Mouse (Mus musculus) ES-E14 (cell line): Measurements from ENCODE around the gene Kif5c. TPM values are rescaled to one million over a fixed set of nuclear protein-coding genes. Genes with fewer than 3 reads are reported as not detected.
A peak's percentile ranks its signal among the peaks of the same experiment; 100 is the strongest.

Experiments used
- DNase-seq: peaks from one replicate; pipeline ENCODE4 v3.0.0-alpha.2; 2013; ENCODE audit warnings: low read depth, low spot score
- H3K27ac ChIP-seq: 2 replicates; pipeline ENCODE4 v1.5.1; 2012; ENCODE audit warnings: low read depth, mild to moderate bottlenecking, low read length, moderate library complexity, mixed read lengths; ENCODE audit not compliant: poor library complexity, insufficient read depth, severe bottlenecking
- H3K36me3 ChIP-seq: 2 replicates; pipeline ENCODE4 v1.6.1; 2012; ENCODE audit warnings: mild to moderate bottlenecking, low read length, moderate library complexity, mixed read lengths; ENCODE audit not compliant: control insufficient read depth, poor library complexity, insufficient read depth, severe bottlenecking
- H3K4me1 ChIP-seq, 2 experiments: fragments of 150-350 bp in 1 of 2; sonication (generic) in 1 of 2; 2 replicates each; pipeline ENCODE4 v1.6.1; 2012; ENCODE audit warnings: low read length in 2 of 2, mild to moderate bottlenecking in 1 of 2, mixed read lengths in 1 of 2; ENCODE audit not compliant: control insufficient read depth in 2 of 2, insufficient read depth in 2 of 2, poor library complexity in 1 of 2
- H3K4me3 ChIP-seq, 2 experiments: fragments of 150-350 bp in 1 of 2; sonication (generic) in 1 of 2; 2 replicates each; pipeline ENCODE4 v1.5.1; 2012; ENCODE audit warnings: low read length in 2 of 2, low read depth in 1 of 2, mild to moderate bottlenecking in 1 of 2, mixed read lengths in 1 of 2; ENCODE audit not compliant: insufficient read depth in 1 of 2, poor library complexity in 1 of 2, severe bottlenecking in 1 of 2
- H3K9ac ChIP-seq: 2 replicates; pipeline ENCODE4 v1.6.1; 2012; ENCODE audit warnings: low read depth, mild to moderate bottlenecking, low read length, mixed read lengths; ENCODE audit not compliant: poor library complexity, insufficient read depth, severe bottlenecking
- H3K9me3 ChIP-seq: fragments of 150-350 bp; sonication (generic); 2 replicates; pipeline ENCODE4 v1.6.1; 2012; ENCODE audit warnings: low read depth, mild to moderate bottlenecking, low read length; ENCODE audit not compliant: control insufficient read depth, insufficient read depth
- CHD2 ChIP-seq: IDR thresholded peaks from 2 replicates; pipeline ENCODE4 v1.6.1; 2014; ENCODE audit warnings: mild to moderate bottlenecking, low read depth, low read length, inconsistent platforms
- HCFC1 ChIP-seq: IDR thresholded peaks from 2 replicates; pipeline ENCODE4 v1.6.1; 2012; ENCODE audit warnings: low read length, inconsistent platforms, borderline replicate concordance; ENCODE audit not compliant: insufficient read depth
- MAFK ChIP-seq: IDR thresholded peaks from 2 replicates; pipeline ENCODE4 v1.6.1; 2014; ENCODE audit warnings: mild to moderate bottlenecking, low read depth, low read length, inconsistent platforms; ENCODE audit not compliant: insufficient read depth
- ZC3H11A ChIP-seq: IDR thresholded peaks from 2 replicates; pipeline ENCODE4 v1.6.1; 2012; ENCODE audit warnings: low read depth, mild to moderate bottlenecking, inconsistent platforms, low read length, borderline replicate concordance
- ZNF384 ChIP-seq: IDR thresholded peaks from 2 replicates; pipeline ENCODE4 v1.6.1; 2012; ENCODE audit warnings: low read depth, low read length, inconsistent platforms
- in situ Hi-C, 2 experiments: fragments of 600-800 bp; cut with MboI; formaldehyde crosslinking; loops; one replicate each; pipeline ENCODE4 v1.15.1; 2025; ENCODE audit warnings: low sequenced_read_pairs in 2 of 2, inconsistent platforms in 1 of 2; ENCODE audit not compliant: unreplicated experiment in 2 of 2
- total RNA-seq: library from RNA; depleted of rRNA; stranded (reverse); fragments of 300-350 nt; gene quantifications from 2 replicates; pipeline ENCODE4 v1.2.3, GENCODE M21; 2012

Gene Kif5c
- total RNA-seq, 1 experiment: 34.2 TPM

- in situ Hi-C loops: loop anchor here in 1 of 2 experiments (10.0 to 25.0 kb wide), 2 partner anchors 365 to 818 kb away; no protein-coding TSS in a partner anchor
- peaks cover 0 to 7% of the 10 kb centered on the region in 2 experiments; a peak in 1 of 4 replicates for H3K4me1 ChIP-seq
- no peak for TF ChIP-seq MAFK
- no peak for TF ChIP-seq ZC3H11A
- no peak for TF ChIP-seq HCFC1
- no peak for TF ChIP-seq CHD2
- no peak for TF ChIP-seq ZNF384
- H3K27ac ChIP-seq: no peak overlapping the region
- no peak overlapping the region for H3K4me3 ChIP-seq
- H3K9me3 ChIP-seq: no peaks in the 10 kb centered on the region
- no peak overlapping the region; the same call in 1 of the 2 replicates for H3K9ac ChIP-seq
- no peak for DNase-seq
- peaks cover under 1% of the 10 kb centered on the region; the same call in 1 of the 2 replicates for H3K36me3 ChIP-seq
These were observed 111.1 kb downstream of the Kif5c start for GRCm38 (mm10) chr2:49730183-49730582.

GRCm38 (mm10) chr2:49732745-49733655 is 113.9 kb downstream of the Kif5c start:
- in situ Hi-C loops: loop anchor here in 1 of 2 experiments (10.0 to 25.0 kb wide), 2 partner anchors 368 to 821 kb away; no protein-coding TSS in a partner anchor
- H3K4me1 ChIP-seq: peaks cover 0 to 5% of the 10 kb centered on the region in 2 experiments; a peak in 1 of 4 replicates
- no peak overlapping the region for H3K27ac ChIP-seq
- no peak for TF ChIP-seq ZC3H11A
- TF ChIP-seq MAFK: no peak
- TF ChIP-seq ZNF384: no peak
- no peak for TF ChIP-seq HCFC1
- no peak for TF ChIP-seq CHD2
- no peak overlapping the region for H3K9ac ChIP-seq
- no peak overlapping the region for H3K4me3 ChIP-seq
- no peaks in the 10 kb centered on the region for H3K9me3 ChIP-seq
- DNase-seq: no peak
- peaks cover 4% of the 10 kb centered on the region; the same call in 1 of the 2 replicates for H3K36me3 ChIP-seq

DNA sequence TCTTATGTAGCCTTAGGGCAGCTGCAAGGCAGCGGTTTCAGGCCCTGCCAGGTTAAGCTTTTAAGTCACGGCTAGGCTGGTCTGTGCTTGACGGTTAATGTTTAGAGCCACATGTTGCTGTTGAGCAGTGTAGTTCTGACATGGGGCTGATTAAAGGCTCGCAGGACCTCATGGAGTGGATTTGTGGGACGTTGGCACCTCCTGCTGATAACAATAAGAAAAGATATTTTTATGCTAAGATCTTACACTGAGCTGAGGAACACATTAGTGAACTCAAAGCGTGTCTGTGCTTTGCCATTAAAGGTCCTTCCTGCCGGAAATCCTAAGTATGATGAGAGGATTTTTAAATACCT is 114.5 kb downstream of the Kif5c start:
- H3K9me3 ChIP-seq: no peaks in the 10 kb centered on the region
- peaks cover 0 to 5% of the 10 kb centered on the region in 2 experiments; a peak in 1 of 4 replicates for H3K4me1 ChIP-seq
- TF ChIP-seq HCFC1: no peak
- TF ChIP-seq CHD2: no peak
- TF ChIP-seq ZNF384: no peak
- DNase-seq: no peak
- no peak overlapping the region for H3K9ac ChIP-seq
- peaks cover 4% of the 10 kb centered on the region; the same call in 1 of the 2 replicates for H3K36me3 ChIP-seq
- H3K27ac ChIP-seq: no peak overlapping the region
- H3K4me3 ChIP-seq: no peak overlapping the region
- in situ Hi-C loops: loop anchor here in 1 of 2 experiments (10.0 to 25.0 kb wide), 2 partner anchors 369 to 821 kb away; no protein-coding TSS in a partner anchor

DNA sequence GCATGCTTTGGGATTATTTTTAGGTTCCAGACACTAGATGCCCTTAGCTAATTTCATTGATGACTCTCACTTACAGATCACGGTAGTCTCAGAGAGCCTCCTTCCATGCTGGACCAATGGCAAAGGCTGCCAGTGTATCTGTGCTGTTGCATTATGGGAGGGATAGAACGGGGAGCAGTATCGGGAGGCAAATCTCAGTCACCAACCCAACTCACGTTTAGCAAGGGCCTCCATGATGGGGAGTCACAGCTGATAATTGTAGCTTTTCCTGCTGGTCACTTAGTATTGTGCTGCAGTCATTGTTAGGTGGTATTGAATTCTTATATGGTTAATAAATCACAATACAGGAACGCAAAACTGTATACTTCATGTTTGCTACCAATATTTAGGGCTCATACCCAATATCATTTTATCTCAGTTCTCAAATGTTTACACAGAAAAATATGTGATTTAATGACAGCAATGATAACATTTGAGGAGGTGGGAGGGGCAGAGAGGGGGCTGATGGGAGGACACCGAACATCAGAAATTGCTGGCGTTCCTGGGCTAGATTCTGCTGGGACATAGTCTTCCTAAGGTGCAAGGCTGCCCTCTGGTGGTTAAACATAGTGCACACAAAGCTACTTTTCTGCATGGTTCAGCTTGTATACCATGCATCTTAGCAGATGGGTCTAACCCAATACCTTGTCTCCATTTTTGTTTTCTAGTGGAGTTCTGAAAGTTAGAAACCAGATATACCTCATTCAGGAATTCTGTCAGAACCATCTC is 115.1 kb downstream of the Kif5c start:
- H3K4me1 ChIP-seq: peaks cover 0 to 5% of the 10 kb centered on the region in 2 experiments; a peak in 1 of 4 replicates
- H3K9me3 ChIP-seq: no peaks in the 10 kb centered on the region
- H3K27ac ChIP-seq: no peak overlapping the region
- H3K36me3 ChIP-seq: peaks cover 4% of the 10 kb centered on the region; the same call in 1 of the 2 replicates
- H3K4me3 ChIP-seq: no peak overlapping the region
- in situ Hi-C loops: loop anchor here in 1 of 2 experiments (10.0 to 25.0 kb wide), 2 partner anchors 369 to 822 kb away; no protein-coding TSS in a partner anchor
- TF ChIP-seq HCFC1 (no peak), ZC3H11A (peak; percentile 86; the same call in 1 of the 2 replicates)
- no peak overlapping the region for H3K9ac ChIP-seq
- DNase-seq: peak; percentile 64
